Mouse (Mus musculus): Measurements from ENCODE around the gene Hyls1.

The Hyls1 gene

GRCm38 (mm10) chr9:35543099-35543860 is 26.9 kb downstream of the Hyls1 start:
- DNase-seq (ENCODE audit: low spot score): no peak

- no peak for DNase-seq (ENCODE audit: low spot score)
These were observed 28.3 kb downstream of the Hyls1 start for GRCm38 (mm10) chr9:35541941-35542340.

GRCm38 (mm10) chr9:35541488-35541887 is 28.7 kb downstream of the Hyls1 start:
- peak; percentile 36 for DNase-seq (ENCODE audit: low spot score)

- no peak for DNase-seq (ENCODE audit: low spot score)
These were observed 29.2 kb downstream of the Hyls1 start for GRCm38 (mm10) chr9:35541024-35541423.

- DNase-seq (ENCODE audit: low spot score): no peak
These were observed 31.0 kb downstream of the Hyls1 start for GRCm38 (mm10) chr9:35539001-35539750.

- no peak for DNase-seq (ENCODE audit: low spot score)
These were observed 34.3 kb downstream of the Hyls1 start for GRCm38 (mm10) chr9:35535876-35536275.

- no peak for DNase-seq (ENCODE audit: low spot score)
These were observed 35.1 kb downstream of the Hyls1 start for GRCm38 (mm10) chr9:35535110-35535509.

GRCm38 (mm10) chr9:35533266-35533665 is 36.9 kb downstream of the Hyls1 start:
- no peak for DNase-seq (ENCODE audit: low spot score)

- DNase-seq (ENCODE audit: low spot score): no peak
These were observed 40.4 kb downstream of the Hyls1 start for GRCm38 (mm10) chr9:35529796-35530195.

GRCm38 (mm10) chr9:35529141-35529540 is 41.1 kb downstream of the Hyls1 start:
- no peak for DNase-seq (ENCODE audit: low spot score)

- DNase-seq (ENCODE audit: low spot score): peak; percentile 44
These were observed 46.2 kb downstream of the Hyls1 start for GRCm38 (mm10) chr9:35523941-35524411.

GRCm38 (mm10) chr9:35523541-35523940 is 46.7 kb downstream of the Hyls1 start:
- DNase-seq (ENCODE audit: low spot score): peak; percentile 57

- no peak for DNase-seq (ENCODE audit: low spot score)
These were observed 47.2 kb downstream of the Hyls1 start for GRCm38 (mm10) chr9:35522821-35523515.

- no peak for DNase-seq (ENCODE audit: low spot score)
These were observed 48.0 kb downstream of the Hyls1 start for GRCm38 (mm10) chr9:35522241-35522640.

GRCm38 (mm10) chr9:35520631-35521348 is 49.4 kb downstream of the Hyls1 start:
- no peak for DNase-seq (ENCODE audit: low spot score)

- no peak for DNase-seq (ENCODE audit: low spot score)
These were observed 52.0 kb downstream of the Hyls1 start, which contains the start of gene Gm1113 for GRCm38 (mm10) chr9:35518169-35518568. Gm1113 (minus strand) TSS chr9:35518269.

- no peak for DNase-seq (ENCODE audit: low spot score)
These were observed 53.5 kb downstream of the Hyls1 start for GRCm38 (mm10) chr9:35516711-35517110.

- no peak for DNase-seq (ENCODE audit: low spot score)
These were observed 54.0 kb downstream of the Hyls1 start for GRCm38 (mm10) chr9:35516182-35516581.

GRCm38 (mm10) chr9:35513900-35514299 is 56.3 kb downstream of the Hyls1 start:
- no peak for DNase-seq (ENCODE audit: low spot score)

Data from ovary, adult 18-20 months (tissue).